In genomic region chr8:127220206-127220605, GRCm38 (mm10) we compare ENCODE assay signal across 27 mouse cellular contexts.
DNase-seq lines count a peak whose midpoint lies in the region; ATAC-seq and TF ChIP-seq lines count a peak whose summit lies in the region.
"Had no signal": no experiment of that assay in that cellular context is flagged by ENCODE, and none has a peak within 500 bp of the region (broad histone marks: within the 10 kb centered on the region; RNA-seq: fewer than 3 reads in every experiment).

No protein-coding gene starts in this region.

- H3K27me3 ChIP-seq in embryonic facial prominence, embryonic 14.5 days (replicated peaks; ENCODE audit: control insufficient read depth, insufficient read depth, low read length), result no peaks in the 10 kb centered on the region
- H3K27me3 ChIP-seq in embryonic facial prominence, embryonic 10.5 days (replicated peaks; ENCODE audit: low read depth, poor library complexity, severe bottlenecking), result no peaks in the 10 kb centered on the region
- H3K27me3 ChIP-seq in limb, embryonic 11.5 days (ENCODE audit: control insufficient read depth, insufficient read depth, low read length), result no peaks in the 10 kb centered on the region
- H3K27me3 ChIP-seq in limb, embryonic 10.5 days (ENCODE audit: low read depth, poor library complexity, severe bottlenecking), result no peaks in the 10 kb centered on the region
- H3K27me3 ChIP-seq in stomach, embryonic 14.5 days (ENCODE audit: control insufficient read depth, insufficient read depth, low read length), result no peaks in the 10 kb centered on the region
- H3K27me3 ChIP-seq in stomach, postnatal 0 days (ENCODE audit: control insufficient read depth, insufficient read depth, low read length), result no peaks in the 10 kb centered on the region
- no peaks in the 10 kb centered on the region for H3K27me3 ChIP-seq in stomach, embryonic 16.5 days (ENCODE audit: control insufficient read depth, insufficient read depth, low read length)
- H3K27me3 ChIP-seq: hindbrain, embryonic 12.5 days had no signal

- H3K4me2 ChIP-seq in embryonic facial prominence, embryonic 14.5 days (ENCODE audit: low read depth, low read length), result no peak overlapping the region
- H3K4me2 ChIP-seq in limb, embryonic 11.5 days (ENCODE audit: low read depth, severe bottlenecking), result no peak overlapping the region
- no peak overlapping the region for H3K4me2 ChIP-seq in stomach, embryonic 14.5 days (replicated peaks; ENCODE audit: low read depth, low read length)
- H3K4me2 ChIP-seq in stomach, postnatal 0 days (replicated peaks; ENCODE audit: low read depth), result no peak overlapping the region
- H3K4me2 ChIP-seq in stomach, embryonic 16.5 days (ENCODE audit: low read depth, low read length), result 0 out of 2 replicates have a peak overlapping the region, but pooled peaks have one; percentile 4
- H3K4me2 ChIP-seq: hindbrain, embryonic 12.5 days; midbrain, embryonic 11.5 days had no signal

- TF ChIP-seq CTCF in stomach, postnatal 0 days (IDR thresholded peaks at IDR 0.05; ENCODE audit: low read depth), result no peak

- no peaks in the 10 kb centered on the region for H3K36me3 ChIP-seq in embryonic facial prominence, embryonic 14.5 days (ENCODE audit: control insufficient read depth, insufficient read depth, low read length)
- H3K36me3 ChIP-seq in embryonic facial prominence, embryonic 10.5 days (replicated peaks), result no peaks in the 10 kb centered on the region
- H3K36me3 ChIP-seq in limb, embryonic 11.5 days (ENCODE audit: control insufficient read depth, insufficient read depth, low read length), result no peaks in the 10 kb centered on the region
- no peaks in the 10 kb centered on the region for H3K36me3 ChIP-seq in limb, embryonic 10.5 days
- H3K36me3 ChIP-seq in stomach, embryonic 14.5 days (ENCODE audit: control insufficient read depth, insufficient read depth, low read length), result no peaks in the 10 kb centered on the region
- no peaks in the 10 kb centered on the region for H3K36me3 ChIP-seq in stomach, postnatal 0 days (ENCODE audit: control insufficient read depth, insufficient read depth, low read length)
- no peaks in the 10 kb centered on the region for H3K36me3 ChIP-seq in stomach, embryonic 16.5 days (ENCODE audit: control insufficient read depth, insufficient read depth, low read length)
- H3K36me3 ChIP-seq: forebrain, embryonic 10.5 days; hindbrain, embryonic 12.5 days had no signal

- no peak for TF ChIP-seq EP300 in stomach, postnatal 0 days (optimal IDR thresholded peaks at IDR 0.05)

- H3K9ac ChIP-seq in embryonic facial prominence, embryonic 14.5 days (ENCODE audit: low read depth, low read length), result no peak overlapping the region
- H3K9ac ChIP-seq in limb, embryonic 11.5 days (ENCODE audit: low read length), result no peak overlapping the region
- no peak overlapping the region for H3K9ac ChIP-seq in stomach, embryonic 14.5 days (replicated peaks; ENCODE audit: low read depth, low read length)
- H3K9ac ChIP-seq in stomach, postnatal 0 days (ENCODE audit: low read length), result no peak overlapping the region
- H3K9ac ChIP-seq in stomach, embryonic 16.5 days (ENCODE audit: low read length), result 0 out of 2 replicates have a peak overlapping the region, but pooled peaks have one; percentile 16
- H3K9ac ChIP-seq: forebrain, postnatal 0 days; hindbrain, embryonic 12.5 days had no signal

- H3K27ac ChIP-seq in embryonic facial prominence, embryonic 14.5 days (replicated peaks; ENCODE audit: low read depth, low read length), result 0 out of 2 replicates have a peak overlapping the region, but pooled peaks have one; percentile 0
- no peak overlapping the region for H3K27ac ChIP-seq in embryonic facial prominence, embryonic 10.5 days (replicated peaks)
- H3K27ac ChIP-seq in limb, embryonic 11.5 days (replicated peaks; ENCODE audit: low read depth, low read length), result 0 out of 2 replicates have a peak overlapping the region, but pooled peaks have one; percentile 23
- H3K27ac ChIP-seq in limb, embryonic 10.5 days, result no peak overlapping the region
- peak overlapping the region; percentile 28; the same call in 1 of the 2 replicates for H3K27ac ChIP-seq in stomach, embryonic 14.5 days (ENCODE audit: low read length)
- H3K27ac ChIP-seq in stomach, postnatal 0 days (replicated peaks), result no peak overlapping the region
- H3K27ac ChIP-seq in stomach, embryonic 16.5 days (ENCODE audit: low read length), result no peak overlapping the region; the same call in 1 of the 2 replicates
- H3K27ac ChIP-seq: forebrain, embryonic 10.5 days; heart, adult 2 months; hindbrain, embryonic 12.5 days had no signal

- 46% methylated on average over 5 of the region's 5 CpGs for WGBS in embryonic facial prominence, embryonic 14.5 days
- 64% methylated on average over 5 of the region's 5 CpGs for WGBS in embryonic facial prominence, embryonic 10.5 days
- 6% methylated on average over 5 of the region's 5 CpGs for WGBS in limb, embryonic 11.5 days
- 30% methylated on average over 5 of the region's 5 CpGs for WGBS in limb, embryonic 10.5 days
- 33% methylated on average over 5 of the region's 5 CpGs for WGBS in stomach, embryonic 14.5 days
- WGBS in stomach, postnatal 0 days, result 37% methylated on average over 5 of the region's 5 CpGs
- 34% methylated on average over 5 of the region's 5 CpGs for WGBS in stomach, embryonic 16.5 days

- H3K4me3 ChIP-seq in embryonic facial prominence, embryonic 14.5 days (ENCODE audit: low read depth, low read length), result no peak overlapping the region
- no peak overlapping the region for H3K4me3 ChIP-seq in embryonic facial prominence, embryonic 10.5 days
- no peak overlapping the region for H3K4me3 ChIP-seq in limb, embryonic 11.5 days (ENCODE audit: low read depth, low read length)
- H3K4me3 ChIP-seq in limb, embryonic 10.5 days, result no peak overlapping the region
- H3K4me3 ChIP-seq in stomach, embryonic 14.5 days (ENCODE audit: low read depth, low read length), result no peak overlapping the region
- H3K4me3 ChIP-seq in stomach, postnatal 0 days (ENCODE audit: low read depth, low read length), result no peak overlapping the region
- H3K4me3 ChIP-seq in stomach, embryonic 16.5 days (replicated peaks; ENCODE audit: low read length), result no peak overlapping the region
- H3K4me3 ChIP-seq: forebrain, embryonic 10.5 days; heart, adult 2 months; hindbrain, embryonic 12.5 days; myocyte had no signal

- H3K4me1 ChIP-seq in embryonic facial prominence, embryonic 14.5 days (ENCODE audit: control insufficient read depth, insufficient read depth, low read length), result peaks cover 20% of the 10 kb centered on the region
- peaks cover 42% of the 10 kb centered on the region for H3K4me1 ChIP-seq in embryonic facial prominence, embryonic 10.5 days
- peaks cover 23% of the 10 kb centered on the region for H3K4me1 ChIP-seq in limb, embryonic 11.5 days (ENCODE audit: control insufficient read depth, insufficient read depth, low read length)
- H3K4me1 ChIP-seq in limb, embryonic 10.5 days, result peaks cover 49% of the 10 kb centered on the region
- peaks cover 17% of the 10 kb centered on the region for H3K4me1 ChIP-seq in stomach, embryonic 14.5 days (ENCODE audit: control insufficient read depth, insufficient read depth, low read length)
- H3K4me1 ChIP-seq in stomach, postnatal 0 days (replicated peaks; ENCODE audit: control insufficient read depth, insufficient read depth), result peaks cover 6% of the 10 kb centered on the region; the same call in 1 of the 2 replicates
- H3K4me1 ChIP-seq in stomach, embryonic 16.5 days (ENCODE audit: control insufficient read depth, insufficient read depth, low read length), result peaks cover 18% of the 10 kb centered on the region

- H3K9me3 ChIP-seq in embryonic facial prominence, embryonic 14.5 days (ENCODE audit: control insufficient read depth, low read length), result no peaks in the 10 kb centered on the region
- no peaks in the 10 kb centered on the region for H3K9me3 ChIP-seq in embryonic facial prominence, embryonic 10.5 days
- H3K9me3 ChIP-seq in limb, embryonic 11.5 days (ENCODE audit: control insufficient read depth, low read length), result no peaks in the 10 kb centered on the region
- no peaks in the 10 kb centered on the region for H3K9me3 ChIP-seq in limb, embryonic 10.5 days (replicated peaks)
- H3K9me3 ChIP-seq in stomach, embryonic 14.5 days (ENCODE audit: control insufficient read depth, low read depth, low read length), result no peaks in the 10 kb centered on the region
- H3K9me3 ChIP-seq in stomach, postnatal 0 days (ENCODE audit: control insufficient read depth, low read length), result no peaks in the 10 kb centered on the region
- no peaks in the 10 kb centered on the region for H3K9me3 ChIP-seq in stomach, embryonic 16.5 days (replicated peaks; ENCODE audit: control insufficient read depth, low read length)
- H3K9me3 ChIP-seq: forebrain, embryonic 10.5 days; hindbrain, embryonic 12.5 days had no signal

- DNase-seq in embryonic facial prominence, embryonic 14.5 days (ENCODE audit: low spot score), result no peak
- DNase-seq in embryonic facial prominence, embryonic 10.5 days (ENCODE audit: low spot score), result no peak
- DNase-seq in limb, embryonic 11.5 days (ENCODE audit: low spot score), result no peak
- DNase-seq in limb, embryonic 10.5 days (ENCODE audit: low spot score), result no peak
- no peak for DNase-seq in stomach, postnatal 0 days (ENCODE audit: low spot score)
- DNase-seq in cerebellum, postnatal 10 days, result no peak
- DNase-seq: adrenal gland, adult 8-10 months; cerebellum, adult 9-10 months; forebrain, postnatal 0 days; gastrocnemius, postnatal 25 days; heart, adult 2 months; kidney, adult 11 months; kidney, postnatal 36 days; layer of hippocampus, postnatal 36 days; liver; lung, postnatal 10 days; right cerebral cortex, postnatal 25 days; spleen, adult 18-20 months; thymus, adult 18-20 months; thymus, postnatal 36 days had no signal

- ATAC-seq in embryonic facial prominence, embryonic 14.5 days (ENCODE audit: low read depth), result no peak
- ATAC-seq in limb, embryonic 11.5 days (ENCODE audit: insufficient number of reproducible peaks, low FRiP score, low TSS enrichment, low read depth), result no peak
- ATAC-seq in stomach, embryonic 14.5 days (ENCODE audit: insufficient number of reproducible peaks, insufficient read depth, low FRiP score, low read depth), result no peak
- ATAC-seq in stomach, postnatal 0 days (ENCODE audit: low FRiP score, low TSS enrichment), result no peak
- ATAC-seq in stomach, embryonic 16.5 days (ENCODE audit: insufficient read depth, low FRiP score), result no peak
- ATAC-seq: activated CD4-positive, CD25-positive, alpha-beta regulatory T cell, adult 4 months; forebrain, postnatal 0 days had no signal

Comparison
In these comparisons a context has a peak if more than half of its experiments do, and no peak if none do; other contexts are left out.
1. H3K27ac ChIP-seq: peak in embryonic facial prominence, embryonic 14.5 days (single experiment), limb, embryonic 11.5 days (single experiment) and stomach, embryonic 14.5 days (single experiment); none in embryonic facial prominence, embryonic 10.5 days (single experiment), limb, embryonic 10.5 days (single experiment), stomach, postnatal 0 days (single experiment) and stomach, embryonic 16.5 days (single experiment).